Mouse (Mus musculus): Measurements from ENCODE around the gene Vdr. TPM values are rescaled to one million over a fixed set of nuclear protein-coding genes. Genes with fewer than 3 reads are reported as not detected.

Gene Vdr
- 0.05 and 1.0 TPM in 2 replicates for polyA plus RNA-seq (2012; ENCODE audit: low replicate concordance)

GRCm38 (mm10) chr15:97910530-97910929 is at the start of gene Vdr:
TSS of gene Vdr (minus strand) at chr15:97910630.

GRCm38 (mm10) chr15:97844037-97845034 is 66.1 kb downstream of the Vdr start, which contains the start of gene Hdac7:
TSS of gene Hdac7 (minus strand) at chr15:97844502.

Other genes starting within 250 kb of the Vdr start
- 7.0 and 7.3 TPM in 2 replicates for gene Rpap3, start 204.8 kb downstream of the Vdr start, polyA plus RNA-seq (2012; ENCODE audit: low replicate concordance)
- 0.65 and 1.7 TPM in 2 replicates for gene Endou, start 179.3 kb downstream of the Vdr start, polyA plus RNA-seq (2012; ENCODE audit: low replicate concordance)
- 3.9 and 7.6 TPM in 2 replicates for gene Rapgef3, start 142.7 kb downstream of the Vdr start, polyA plus RNA-seq (2012; ENCODE audit: low replicate concordance)
- 53.5 and 156 TPM in 2 replicates for gene Slc48a1, start 132.1 kb downstream of the Vdr start, polyA plus RNA-seq (2012; ENCODE audit: low replicate concordance)
- 211 and 326 TPM in 2 replicates for gene Hdac7, start 66.1 kb downstream of the Vdr start, polyA plus RNA-seq (2012; ENCODE audit: low replicate concordance)
- gene Tmem106c, start 53.6 kb upstream of the Vdr start, polyA plus RNA-seq (2012; ENCODE audit: low replicate concordance) = 5.7 and 17.3 TPM in 2 replicates
- not detected in 2 replicates for gene Col2a1, start 94.1 kb upstream of the Vdr start, polyA plus RNA-seq (2012; ENCODE audit: low replicate concordance)
- 10.8 and 21.1 TPM in 2 replicates for gene Pfkm, start 182.0 kb upstream of the Vdr start, polyA plus RNA-seq (2012; ENCODE audit: low replicate concordance)
- 20.6 and 31.0 TPM in 2 replicates for gene Senp1, start 183.1 kb upstream of the Vdr start, polyA plus RNA-seq (2012; ENCODE audit: low replicate concordance)